Mouse (Mus musculus): ENCODE results near the gene Gng12.

GRCm38 (mm10) chr6:66903720-66904119, 7.5 kb downstream of the Gng12 start:
- no peak for TF ChIP-seq CTCF (IDR thresholded peaks at IDR 0.05; ENCODE audit: extremely low read depth, insufficient read length, insufficient replicate concordance, low read depth, low read length)
- no peak for TF ChIP-seq POLR2A (IDR thresholded peaks at IDR 0.05; ENCODE audit: low read depth, low read length)
